Mouse (Mus musculus) ZHBTc4 (cell line): ENCODE results near the gene Rassf3.

Experiments used
- DNase-seq: peaks from one replicate; pipeline ENCODE4 v3.0.0-alpha.2; 2011; ENCODE audit warnings: low read depth, low spot score

The Rassf3 gene

DNA sequence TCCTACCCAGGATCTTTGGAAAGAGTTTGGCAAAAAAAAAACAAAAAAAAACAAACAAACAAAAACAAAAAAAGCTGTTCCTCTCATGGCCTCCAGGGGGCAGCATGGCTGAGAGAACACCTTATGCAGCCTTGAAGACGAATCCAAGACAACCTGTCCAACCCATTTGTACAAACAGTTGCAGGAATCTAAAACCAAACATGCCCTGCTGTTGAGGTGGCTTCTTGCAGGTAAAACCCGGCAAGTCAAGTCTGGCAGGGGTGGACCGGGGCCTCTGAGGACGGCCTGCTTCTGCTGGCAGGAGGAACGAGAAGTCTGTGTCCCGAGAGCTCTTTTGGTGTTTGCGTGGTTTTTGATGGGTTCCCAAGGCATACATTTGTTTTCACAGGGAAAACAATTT lies 66.4 kb downstream of the Rassf3 start:
- DNase-seq, result peak; percentile 85

GRCm38 (mm10) chr10:121403946-121404345 lies 72.2 kb downstream of the Rassf3 start:
- DNase-seq, result peak; percentile 89

DNA sequence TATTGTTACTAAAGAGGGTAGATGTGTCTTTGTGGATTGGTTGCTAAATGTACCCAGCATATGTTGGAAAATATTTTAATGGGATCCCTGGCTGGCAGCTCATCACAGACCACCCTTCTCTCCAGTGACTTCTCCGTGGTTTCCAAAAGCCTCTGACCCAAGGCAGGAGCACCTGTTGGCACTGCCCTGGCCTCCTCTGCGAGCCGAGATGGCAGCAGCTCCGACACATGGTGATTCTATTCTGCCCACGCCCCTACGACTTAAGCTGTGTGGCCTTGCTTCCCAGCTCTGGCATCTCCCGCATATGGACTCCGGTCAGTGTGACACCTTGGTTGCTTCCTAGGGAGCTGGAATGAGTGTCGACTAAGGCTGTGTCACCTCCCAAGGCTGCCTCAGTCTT lies 73.0 kb downstream of the Rassf3 start:
- no peak for DNase-seq

DNA sequence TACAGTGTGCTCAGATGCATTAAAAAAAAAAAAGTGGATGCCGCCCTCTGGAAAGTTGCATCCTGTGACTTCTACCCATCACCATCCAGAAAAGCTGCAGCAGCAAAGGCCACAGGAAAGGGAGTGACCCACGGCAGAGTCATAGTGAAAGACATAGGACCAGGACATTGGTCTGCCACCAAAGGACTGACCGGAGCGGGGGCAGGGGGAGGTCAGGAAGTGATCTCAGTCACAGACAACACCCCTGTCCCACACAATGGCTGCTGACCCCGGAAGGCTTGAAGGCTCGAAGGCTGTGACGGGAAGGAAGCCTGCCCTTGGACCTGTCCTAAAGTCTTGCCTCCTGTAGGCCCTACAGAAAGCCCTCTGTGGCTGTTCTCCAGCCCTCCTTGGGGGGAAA lies 75.1 kb downstream of the Rassf3 start:
- no peak for DNase-seq

DNA sequence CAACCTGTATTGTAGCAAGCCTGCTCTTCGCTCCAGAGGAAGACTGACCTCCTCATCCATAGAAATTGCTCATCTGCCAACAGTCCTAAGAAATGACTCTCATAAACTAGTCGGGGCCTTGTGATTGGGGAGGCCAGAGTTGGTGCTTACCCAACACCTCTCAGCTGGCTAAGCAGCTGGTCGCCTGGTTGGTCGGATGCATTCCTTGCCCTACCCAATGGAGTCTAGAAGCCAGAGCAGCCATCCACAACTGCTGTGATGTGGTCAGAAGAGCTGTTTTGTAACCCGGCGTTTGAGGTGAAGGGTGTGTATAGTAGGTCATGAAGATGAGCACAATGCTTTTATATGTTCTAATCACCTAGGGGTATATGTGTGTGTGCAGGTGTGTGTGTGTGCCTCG lies 77.5 kb downstream of the Rassf3 start:
- no peak for DNase-seq

- DNase-seq, result peak; percentile 78
Observed at GRCm38 (mm10) chr10:121395542-121396176, 80.5 kb downstream of the Rassf3 start.

DNA sequence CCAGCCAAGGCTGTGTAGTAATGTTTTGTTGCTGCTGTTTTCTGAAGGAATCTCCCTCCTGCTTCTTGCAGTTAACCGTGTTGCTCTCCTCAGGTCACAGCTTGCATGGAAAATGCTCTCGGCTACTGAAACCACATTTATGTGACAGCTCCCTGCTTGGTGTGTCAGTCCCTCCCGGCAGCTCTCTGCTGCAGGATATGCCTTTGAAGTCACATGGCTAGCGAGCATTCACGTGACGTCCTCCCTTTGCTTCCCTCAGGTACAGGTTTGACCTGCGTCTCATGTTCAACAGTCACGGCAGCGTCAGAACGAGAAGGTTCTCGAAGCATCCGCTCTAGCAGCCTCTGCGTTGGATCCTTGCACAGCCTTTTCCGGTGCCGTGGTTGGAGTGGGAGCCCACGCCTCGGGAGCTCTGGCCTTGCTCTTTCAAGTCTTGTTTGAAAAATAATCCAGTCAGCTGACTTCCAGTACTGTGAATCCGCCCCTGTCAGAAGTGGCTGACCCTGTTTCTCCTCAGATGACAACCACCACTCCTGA lies 81.3 kb downstream of the Rassf3 start:
- DNase-seq, result peak; percentile 35

DNA sequence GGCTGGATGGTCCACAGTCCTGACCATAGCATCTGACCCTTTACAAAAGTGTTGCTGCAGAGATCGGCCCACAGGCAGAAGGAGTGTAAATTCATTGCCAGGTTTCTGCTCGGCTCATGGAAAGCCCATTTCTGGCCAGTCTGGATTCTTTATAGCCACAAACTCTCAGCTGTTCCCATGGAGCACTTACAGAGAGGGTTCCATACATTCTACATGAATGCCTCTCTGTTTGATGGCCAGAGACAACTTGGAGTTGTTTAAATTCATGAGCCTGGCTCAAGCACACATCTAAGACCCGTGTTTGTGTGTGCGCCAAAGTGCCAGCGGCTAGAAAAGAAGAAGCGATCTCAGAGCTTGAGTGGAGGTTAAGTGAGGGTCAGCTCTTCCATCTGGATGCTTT lies 81.9 kb downstream of the Rassf3 start:
- no peak for DNase-seq

DNA sequence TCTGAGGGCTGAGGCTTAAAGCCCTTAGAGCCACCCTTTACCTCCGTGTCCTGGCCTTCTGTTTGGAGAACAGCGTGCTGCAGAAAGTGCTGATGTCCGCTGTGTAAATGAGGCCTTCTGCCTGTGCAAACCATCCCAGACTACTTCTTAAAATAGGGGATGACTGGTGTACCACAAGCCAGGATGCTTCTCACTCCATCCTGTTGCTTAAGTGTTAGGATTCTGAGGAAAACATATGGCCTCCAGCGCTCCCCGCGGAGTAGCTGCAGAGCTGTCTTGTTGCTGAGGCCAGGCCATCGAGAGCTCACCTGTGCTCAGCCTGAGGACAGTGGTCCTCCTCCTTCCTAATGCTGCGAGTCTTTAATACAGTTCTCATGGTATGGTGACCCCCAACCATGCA lies 84.2 kb downstream of the Rassf3 start:
- no peak for DNase-seq

DNA sequence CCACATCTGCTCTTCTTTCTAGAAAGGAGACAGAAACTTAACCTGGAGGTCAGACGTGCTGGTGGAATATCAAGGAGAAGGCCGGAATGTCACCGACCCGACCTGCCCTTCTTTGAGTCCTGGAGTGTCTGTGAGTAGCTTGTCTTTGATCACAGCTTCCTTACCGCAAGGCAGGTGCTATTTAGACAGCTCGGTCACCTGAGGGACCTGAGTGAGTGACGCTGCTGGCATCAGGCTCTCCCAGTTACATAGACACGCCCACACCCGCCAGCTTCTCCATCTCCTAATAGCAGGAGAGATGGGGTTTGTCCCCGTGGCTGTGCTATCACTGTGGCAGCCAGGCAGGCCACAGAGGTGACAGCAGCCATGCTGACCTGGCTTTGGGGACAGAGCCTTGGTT lies 85.5 kb downstream of the Rassf3 start:
- no peak for DNase-seq

DNA sequence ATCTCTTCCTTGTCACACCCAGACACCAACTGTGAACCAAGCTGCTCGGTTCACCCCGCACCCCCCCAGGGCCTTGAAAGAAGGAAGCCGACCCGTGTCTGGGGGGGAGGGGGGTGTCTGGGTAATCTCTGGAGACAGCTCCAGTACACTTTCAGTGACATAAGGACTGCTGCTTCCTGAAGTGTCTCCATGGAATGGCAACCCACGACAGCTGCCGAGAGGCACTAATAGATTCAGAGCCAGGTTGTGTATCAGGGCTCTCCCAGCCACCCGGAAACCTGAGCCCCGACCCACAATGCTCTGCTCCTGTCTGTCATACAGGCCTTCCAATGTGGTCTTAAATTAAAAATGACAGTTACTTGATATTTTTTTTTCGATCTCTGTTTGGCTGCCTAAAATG lies 89.8 kb downstream of the Rassf3 start:
- no peak for DNase-seq

DNA sequence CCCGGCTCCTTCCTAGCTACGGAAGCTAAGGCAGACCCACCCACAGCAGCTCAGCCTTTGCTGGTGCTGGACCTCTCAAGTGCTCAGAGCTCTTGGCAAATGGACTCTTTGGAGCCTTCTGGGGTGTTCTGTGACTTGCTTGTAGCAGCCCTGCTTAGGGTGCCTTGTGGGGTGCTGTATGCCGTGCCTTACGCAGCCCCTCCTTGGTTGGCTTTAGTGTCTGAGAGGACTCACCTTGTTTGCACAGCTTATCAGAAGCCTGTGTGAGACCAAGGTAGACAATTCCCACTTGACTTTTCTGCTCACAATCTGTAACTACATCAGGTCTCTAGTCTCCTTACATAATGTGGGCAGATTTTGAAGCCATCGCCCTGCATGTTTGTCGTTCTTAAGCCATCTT lies 90.5 kb downstream of the Rassf3 start:
- no peak for DNase-seq

GRCm38 (mm10) chr10:121384710-121385109 lies 91.4 kb downstream of the Rassf3 start:
- DNase-seq, result no peak

- no peak for DNase-seq
Observed at GRCm38 (mm10) chr10:121381280-121381679, 94.9 kb downstream of the Rassf3 start.

DNA sequence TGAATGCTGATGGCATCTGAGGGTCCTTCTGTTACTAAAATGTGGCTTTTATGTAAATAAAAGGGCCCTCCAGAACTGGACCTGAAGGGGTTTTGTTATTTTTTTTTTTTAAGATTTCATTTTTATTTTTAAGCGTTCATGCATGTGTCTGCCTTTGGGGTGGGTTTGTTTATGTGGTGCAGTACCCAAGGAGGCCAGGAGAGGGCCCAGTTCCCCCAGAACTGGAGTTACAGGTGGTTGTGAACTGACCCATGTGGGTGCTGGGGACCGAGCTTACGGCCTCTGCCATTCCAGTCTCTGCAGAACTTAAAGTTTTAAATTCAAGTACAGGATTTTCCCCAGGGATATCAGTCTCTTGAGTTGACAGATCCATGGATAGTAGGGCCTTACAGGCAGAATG lies 96.8 kb downstream of the Rassf3 start:
- peak; percentile 35 for DNase-seq

DNA sequence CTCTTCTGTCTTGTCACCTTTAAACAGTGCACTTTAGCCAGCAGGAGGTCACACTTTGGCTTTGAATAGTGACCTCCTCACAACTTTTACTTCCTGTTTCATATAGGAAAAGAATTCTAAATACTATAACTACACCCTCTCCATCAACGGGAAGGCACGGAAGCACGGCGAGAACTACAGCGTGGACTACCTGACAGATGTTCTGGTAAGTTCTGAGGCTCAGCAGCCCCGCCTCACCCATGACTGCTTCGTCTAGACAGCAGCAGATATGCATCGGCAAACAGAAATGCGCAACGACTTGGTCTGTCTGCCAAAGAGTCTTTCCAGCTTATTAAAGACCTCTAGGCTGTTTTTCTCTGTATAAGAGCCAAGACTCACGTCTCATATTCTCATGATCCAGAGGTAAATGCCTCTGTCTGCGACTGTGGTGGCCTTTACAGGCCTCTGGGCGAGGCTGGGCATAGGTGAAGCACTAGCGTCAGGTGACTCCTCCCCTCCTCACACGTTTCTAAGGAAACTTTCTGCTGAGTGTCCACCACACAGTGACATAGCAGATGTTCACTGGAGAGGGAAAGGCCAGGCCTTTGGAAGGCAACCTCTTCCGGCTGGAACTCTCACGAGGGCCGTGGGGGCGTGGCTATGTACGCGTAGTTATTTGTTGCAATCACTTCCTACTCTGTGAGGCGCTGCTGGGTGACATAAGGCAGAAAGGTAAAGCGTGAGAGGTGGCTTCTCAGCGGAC lies 99.4 kb downstream of the Rassf3 start:
- DNase-seq, result peak; percentile 66

DNA sequence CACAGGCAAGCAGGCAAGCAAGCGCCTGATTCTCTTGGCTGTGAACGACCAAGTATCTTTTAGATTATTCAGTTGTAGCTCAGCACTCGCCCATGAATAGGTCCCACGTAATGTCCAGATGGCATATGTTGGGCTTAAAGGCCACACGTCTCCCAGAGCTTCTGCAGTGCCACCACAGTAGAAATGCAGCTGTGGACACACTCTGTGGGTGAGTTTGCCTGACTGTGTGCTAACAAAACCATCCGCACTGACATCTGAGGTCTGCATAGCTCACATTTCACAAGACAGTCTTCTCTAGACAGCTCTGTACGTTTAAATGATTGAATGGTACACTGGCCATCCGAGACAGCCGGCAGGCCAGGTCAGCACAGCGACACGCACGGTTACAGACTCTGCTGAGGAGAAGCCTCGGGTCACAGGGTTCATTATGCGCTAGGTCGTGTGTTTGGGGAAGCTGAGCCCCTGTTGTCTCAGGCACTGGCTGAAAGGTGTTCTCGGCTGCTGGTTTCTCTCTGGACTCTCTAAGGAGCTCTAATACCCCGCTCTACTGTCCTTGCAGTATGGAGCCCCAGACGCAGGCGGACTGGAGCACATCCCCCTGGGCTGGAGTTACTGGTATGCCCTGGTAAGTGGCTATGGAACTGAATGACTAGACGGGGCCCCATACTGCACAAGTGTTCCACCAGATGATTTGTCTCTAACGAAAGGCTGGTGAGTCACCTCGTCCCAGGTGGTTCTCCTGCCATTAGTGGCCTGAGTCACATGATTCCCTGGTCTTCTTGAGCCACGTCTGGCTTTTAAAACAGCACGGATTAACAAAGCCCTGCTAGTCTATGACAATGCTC lies 100.3 kb downstream of the Rassf3 start:
- DNase-seq, result peak; percentile 22

- DNase-seq, result no peak
Observed at GRCm38 (mm10) chr10:121374693-121375620, 101.2 kb downstream of the Rassf3 start.

DNA sequence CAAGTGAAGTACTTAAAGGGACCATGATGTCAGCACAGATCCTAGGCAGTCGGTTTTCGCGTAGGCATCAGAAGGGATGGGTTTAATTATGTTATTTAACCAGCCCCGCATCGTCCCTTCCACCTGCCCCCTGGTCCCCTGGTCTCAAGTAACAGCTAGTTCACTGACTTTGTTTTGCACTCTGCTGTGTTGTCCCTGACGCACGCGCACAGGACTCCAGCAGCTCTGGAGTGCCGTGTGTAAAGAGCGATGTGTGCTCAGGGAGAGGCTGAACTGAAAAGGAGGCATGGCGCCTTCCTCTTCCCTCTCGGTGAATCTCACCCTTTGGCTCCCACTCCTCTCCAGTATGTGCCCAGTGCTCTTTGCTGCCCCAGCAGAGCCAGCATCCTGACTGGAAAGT lies 102.1 kb downstream of the Rassf3 start:
- no peak for DNase-seq

- DNase-seq, result peak; percentile 74
Observed at GRCm38 (mm10) chr10:121370777-121371176, 105.4 kb downstream of the Rassf3 start.

DNA sequence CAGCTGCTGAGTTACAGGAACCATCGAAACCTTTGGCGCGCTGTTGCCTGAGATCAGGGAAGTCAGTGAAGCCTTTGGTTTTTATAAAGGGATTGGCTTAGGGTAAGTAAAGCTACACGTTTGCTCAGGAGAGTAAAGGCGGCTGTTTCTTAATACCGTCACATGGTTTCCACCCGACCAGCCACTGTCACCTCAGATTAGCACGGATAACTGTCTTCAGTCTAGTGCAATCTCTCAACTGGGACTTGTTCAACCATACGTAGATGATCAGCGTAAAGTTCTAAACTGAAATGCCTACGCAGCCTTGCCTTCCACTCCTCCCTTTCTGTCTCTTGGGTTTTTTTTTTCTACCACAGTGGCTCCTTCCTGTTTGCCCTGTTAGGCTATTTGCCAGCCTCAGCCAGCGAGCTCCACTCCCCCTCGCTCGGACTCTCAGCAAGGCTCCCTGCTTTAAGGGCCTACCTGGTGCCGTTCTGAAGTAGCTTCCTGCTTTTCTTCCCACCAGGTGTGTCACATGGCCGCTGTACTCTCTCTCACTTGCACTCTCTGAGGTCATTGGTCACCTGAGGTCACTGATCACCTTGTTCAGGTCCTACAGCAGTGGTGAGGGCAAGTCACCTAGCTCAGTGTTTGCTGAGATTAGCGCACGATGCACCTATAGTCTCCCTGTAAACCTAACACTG lies 107.2 kb downstream of the Rassf3 start:
- DNase-seq, result no peak
